Mouse (Mus musculus): ENCODE results near the gene Fcf1.

Gene Fcf1

GRCm38 (mm10) chr12:84968831-84969655 lies 1.7 kb upstream of the Fcf1 start:
- DNase-seq = no peak

GRCm38 (mm10) chr12:84969656-84970427 lies 855 bp upstream of the Fcf1 start:
- no peak for DNase-seq

GRCm38 (mm10) chr12:84979264-84979862 lies 8.7 kb downstream of the Fcf1 start:
- no peak for DNase-seq

- no peak for DNase-seq
Measured at GRCm38 (mm10) chr12:84989456-84989855, 18.8 kb downstream of the Fcf1 start.

- no peak for DNase-seq
Measured at GRCm38 (mm10) chr12:84995112-84995761, 24.5 kb downstream of the Fcf1 start.

GRCm38 (mm10) chr12:84996083-84996496 lies 25.4 kb downstream of the Fcf1 start, which contains the start of gene Ylpm1:
TSS of gene Ylpm1 (plus strand) at chr12:84996321.
- peak; percentile 98 for DNase-seq

- DNase-seq = peak; percentile 55 to 76
Measured at GRCm38 (mm10) chr12:84996501-84997398, 26.1 kb downstream of the Fcf1 start.

GRCm38 (mm10) chr12:84999053-84999452 lies 28.4 kb downstream of the Fcf1 start:
- DNase-seq = no peak

- DNase-seq = no peak
Measured at GRCm38 (mm10) chr12:85006206-85006605, 35.5 kb downstream of the Fcf1 start.

- DNase-seq = no peak
Measured at GRCm38 (mm10) chr12:85007021-85007420, 36.3 kb downstream of the Fcf1 start.

GRCm38 (mm10) chr12:85009776-85010175 lies 39.1 kb downstream of the Fcf1 start:
- peak in 1 of 2 experiments; percentile 9 for DNase-seq

GRCm38 (mm10) chr12:85010541-85010940 lies 39.8 kb downstream of the Fcf1 start:
- DNase-seq = no peak

- no peak for DNase-seq
Measured at GRCm38 (mm10) chr12:85012185-85012584, 41.5 kb downstream of the Fcf1 start.

GRCm38 (mm10) chr12:85022071-85022470 lies 51.4 kb downstream of the Fcf1 start:
- no peak for DNase-seq

GRCm38 (mm10) chr12:85032710-85033109 lies 62.0 kb downstream of the Fcf1 start:
- DNase-seq = peak in 1 of 2 experiments; percentile 43

Data from kidney, postnatal 25 days (tissue).